Mouse (Mus musculus): ENCODE data around the gene Dact3. TPM values are rescaled to one million over a fixed set of nuclear protein-coding genes. Genes with fewer than 3 reads are reported as not detected.
A peak's percentile ranks its signal among the peaks of the same experiment; 100 is the strongest.

Dact3 gene
- total and polyA plus RNA-seq, 3 experiments = 0.31 to 2.1 TPM; not detected in 1

DNA sequence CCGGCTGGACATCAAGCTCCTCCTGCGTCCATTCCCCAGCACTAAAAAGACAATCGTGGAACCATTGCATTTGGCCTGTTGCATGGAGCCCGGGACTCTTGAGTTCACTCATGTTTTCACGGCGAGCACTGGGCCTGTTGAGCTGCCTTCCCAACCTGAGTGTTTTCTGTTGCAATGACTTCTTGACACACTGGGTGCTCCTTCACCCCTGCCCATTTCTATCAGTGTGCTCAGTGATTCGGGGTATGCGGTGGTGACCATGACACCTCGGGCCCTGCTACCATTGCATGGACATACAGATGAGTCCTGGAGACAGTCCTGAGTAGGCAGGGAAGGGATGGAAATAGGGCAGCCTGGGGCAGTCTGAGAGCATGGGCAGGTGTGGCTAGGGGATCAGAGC is 2.6 kb upstream of the Dact3 start:
- Histone ChIP-seq H3K4me3 (ENCODE audit: control insufficient read depth in 1 of 2, insufficient read depth in 1 of 2, low read depth in 2 of 2, low read length in 2 of 2) (no peak overlapping the region), H3K9me3 (replicated peaks; ENCODE audit: insufficient read depth, low read length) (no peaks in the 10 kb centered on the region), H3K79me2 (ENCODE audit: control insufficient read depth, insufficient read depth, low read length, poor library complexity) (no peaks in the 10 kb centered on the region; the same call in 1 of the 2 replicates), H3K36me3 (ENCODE audit: control insufficient read depth in 1 of 2, insufficient read depth in 2 of 2, low read length in 2 of 2) (peaks cover 0 to 4% of the 10 kb centered on the region in 2 experiments; a peak in 2 of 4 replicates), H3K27ac (ENCODE audit: control insufficient read depth, low read depth, low read length) (no peak overlapping the region), H3K27me3 (ENCODE audit: control insufficient read depth in 1 of 2, insufficient read depth in 2 of 2, low read length in 2 of 2) (no peaks in the 10 kb centered on the region), H3K9ac (ENCODE audit: control insufficient read depth, low read depth, low read length, poor library complexity, severe bottlenecking) (no peak overlapping the region), H3K4me1 (ENCODE audit: control insufficient read depth in 1 of 2, insufficient read depth in 2 of 2, low read length in 2 of 2) (no peaks in the 10 kb centered on the region; a peak in 1 of 4 replicates)
- no peak for TF ChIP-seq ZKSCAN1 (IDR thresholded peaks at IDR 0.05; ENCODE audit: low read depth, low read length)
- TF ChIP-seq JUND (IDR thresholded peaks at IDR 0.05; ENCODE audit: low read depth, low read length) = no peak
- no peak for TF ChIP-seq GABPA (IDR thresholded peaks at IDR 0.05; ENCODE audit: low read depth, low read length)
- no peak for TF ChIP-seq MAZ (IDR thresholded peaks at IDR 0.05; ENCODE audit: low read depth, low read length)
- TF ChIP-seq USF1 (IDR thresholded peaks at IDR 0.05; ENCODE audit: low read depth, low read length) = no peak
- TF ChIP-seq CTCF (IDR thresholded peaks at IDR 0.05 in 2 of 3, conservative IDR thresholded peaks at IDR 0.05 in 1 of 3; ENCODE audit: control insufficient read depth in 1 of 3, insufficient read depth in 1 of 3, low read depth in 2 of 3, low read length in 3 of 3, poor library complexity in 1 of 3, severe bottlenecking in 1 of 3) = no peak
- TF ChIP-seq EP300 (IDR thresholded peaks at IDR 0.05; ENCODE audit: low read depth in 1 of 2, low read length in 2 of 2) = no peak
- TF ChIP-seq MEF2A (IDR thresholded peaks at IDR 0.05; ENCODE audit: extremely low read depth, insufficient replicate concordance, low read depth, low read length, poor library complexity, severe bottlenecking) = no peak
- no peak for TF ChIP-seq POLR2AphosphoS5 (IDR thresholded peaks at IDR 0.05; ENCODE audit: borderline replicate concordance, low read depth, low read length)
- no peak for TF ChIP-seq MAX (IDR thresholded peaks at IDR 0.05; ENCODE audit: low read length)
- no peak for TF ChIP-seq TCF12 (IDR thresholded peaks at IDR 0.05; ENCODE audit: low read depth, low read length)
- TF ChIP-seq RAD21 (IDR thresholded peaks at IDR 0.05; ENCODE audit: low read depth, low read length) = no peak
- TF ChIP-seq CHD2 (IDR thresholded peaks at IDR 0.05; ENCODE audit: low read length) = no peak
- TF ChIP-seq MXI1 (IDR thresholded peaks at IDR 0.05; ENCODE audit: low read depth, low read length) = no peak
- no peak for TF ChIP-seq KAT2A (conservative IDR thresholded peaks at IDR 0.05; ENCODE audit: low read depth, low read length)
- no peak for TF ChIP-seq ETS1 (IDR thresholded peaks at IDR 0.05; ENCODE audit: low read depth, low read length)
- DNase-seq (ENCODE audit: low read depth, low spot score) = no peak

DNA sequence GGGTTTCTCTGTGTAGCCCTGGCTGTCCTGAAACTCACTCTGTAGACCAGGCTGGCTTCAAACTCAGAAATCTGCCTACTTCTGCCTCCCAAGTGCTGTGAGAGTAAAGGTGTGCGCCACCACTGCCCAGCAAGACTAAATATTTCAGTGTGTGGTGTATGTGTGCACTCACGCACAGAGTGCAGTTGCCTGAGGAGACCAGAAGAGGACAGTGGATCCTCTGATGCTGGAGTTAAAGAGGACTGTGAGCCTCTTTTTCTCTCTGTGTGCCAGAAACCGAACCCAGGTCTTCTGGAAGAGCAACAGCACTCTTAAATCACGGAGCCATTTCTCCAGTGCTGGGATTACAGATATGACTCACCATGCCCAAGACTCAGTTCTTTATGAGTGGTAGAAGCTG is 1.7 kb upstream of the Dact3 start:
- Histone ChIP-seq H3K79me2 (ENCODE audit: control insufficient read depth, insufficient read depth, low read length, poor library complexity) (no peaks in the 10 kb centered on the region; the same call in 1 of the 2 replicates), H3K9me3 (replicated peaks; ENCODE audit: insufficient read depth, low read length) (no peaks in the 10 kb centered on the region), H3K9ac (ENCODE audit: control insufficient read depth, low read depth, low read length, poor library complexity, severe bottlenecking) (no peak overlapping the region), H3K36me3 (ENCODE audit: control insufficient read depth in 1 of 2, insufficient read depth in 2 of 2, low read length in 2 of 2) (peaks cover 0 to 4% of the 10 kb centered on the region in 2 experiments; a peak in 2 of 4 replicates), H3K4me3 (ENCODE audit: control insufficient read depth in 1 of 2, insufficient read depth in 1 of 2, low read depth in 2 of 2, low read length in 2 of 2) (no peak overlapping the region), H3K27me3 (ENCODE audit: control insufficient read depth in 1 of 2, insufficient read depth in 2 of 2, low read length in 2 of 2) (no peaks in the 10 kb centered on the region), H3K4me1 (ENCODE audit: control insufficient read depth in 1 of 2, insufficient read depth in 2 of 2, low read length in 2 of 2) (no peaks in the 10 kb centered on the region; a peak in 1 of 4 replicates), H3K27ac (ENCODE audit: control insufficient read depth, low read depth, low read length) (no peak overlapping the region)
- DNase-seq (ENCODE audit: low read depth, low spot score) = peak; percentile 30
- TF ChIP-seq RAD21 (IDR thresholded peaks at IDR 0.05; ENCODE audit: low read depth, low read length) = no peak
- TF ChIP-seq CTCF (IDR thresholded peaks at IDR 0.05 in 2 of 3, conservative IDR thresholded peaks at IDR 0.05 in 1 of 3; ENCODE audit: control insufficient read depth in 1 of 3, insufficient read depth in 1 of 3, low read depth in 2 of 3, low read length in 3 of 3, poor library complexity in 1 of 3, severe bottlenecking in 1 of 3) = peak in 2 of 3 experiments; percentile 14 to 15; a peak in 3 of 6 replicates

Data from MEL (cell line).